Mouse (Mus musculus): Measurements from ENCODE around the gene Ankrd45.
"Not testable (repeated sequence)": the region's sequence is repeated elsewhere in the genome, so short reads cannot be mapped to it uniquely, and the experiment has no call there.

Gene Ankrd45

GRCm38 (mm10) chr1:161142531-161143159, at the start of gene Ankrd45:
Gene Ankrd45, plus strand, starts transcription at chr1:161142691.
- no peak for DNase-seq (ENCODE audit: low read depth in 1 of 2, low spot score in 2 of 2)

DNA sequence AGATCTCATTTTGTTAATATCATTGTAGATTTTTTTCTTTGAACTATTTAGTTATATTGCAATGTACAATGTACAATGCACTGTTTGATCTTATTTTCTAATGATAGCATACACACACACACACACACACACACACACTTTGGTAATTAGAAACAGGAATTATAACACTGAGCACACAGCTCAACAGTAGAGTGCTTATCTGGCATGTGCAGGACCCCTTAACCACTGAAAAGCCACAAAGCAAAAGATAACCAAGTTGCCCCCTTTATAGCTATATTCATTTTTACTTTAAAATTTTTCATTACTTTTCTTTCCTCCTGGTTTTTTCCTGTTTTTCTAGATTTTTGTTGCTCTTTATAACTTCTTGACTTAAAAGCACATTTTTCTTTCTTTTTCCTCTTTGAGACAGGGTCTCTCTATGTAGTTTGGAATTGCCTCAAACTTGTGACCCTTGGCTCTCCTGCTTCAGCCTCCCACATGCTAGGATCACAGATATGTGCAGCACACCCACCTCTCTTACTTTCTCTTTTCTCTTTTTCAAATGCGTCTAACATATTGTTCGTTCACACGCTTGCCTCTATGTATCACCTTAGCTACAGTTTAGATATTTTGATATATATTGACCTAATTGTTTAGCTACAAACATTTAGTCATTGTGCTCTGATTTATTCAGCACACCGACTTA, 42.6 kb upstream of the Ankrd45 start:
- no peak for DNase-seq (ENCODE audit: low read depth in 1 of 2, low spot score in 2 of 2)

- no peak for DNase-seq (ENCODE audit: low read depth in 1 of 2, low spot score in 2 of 2)
Observed at GRCm38 (mm10) chr1:161103842-161104241, 38.6 kb upstream of the Ankrd45 start.

DNA sequence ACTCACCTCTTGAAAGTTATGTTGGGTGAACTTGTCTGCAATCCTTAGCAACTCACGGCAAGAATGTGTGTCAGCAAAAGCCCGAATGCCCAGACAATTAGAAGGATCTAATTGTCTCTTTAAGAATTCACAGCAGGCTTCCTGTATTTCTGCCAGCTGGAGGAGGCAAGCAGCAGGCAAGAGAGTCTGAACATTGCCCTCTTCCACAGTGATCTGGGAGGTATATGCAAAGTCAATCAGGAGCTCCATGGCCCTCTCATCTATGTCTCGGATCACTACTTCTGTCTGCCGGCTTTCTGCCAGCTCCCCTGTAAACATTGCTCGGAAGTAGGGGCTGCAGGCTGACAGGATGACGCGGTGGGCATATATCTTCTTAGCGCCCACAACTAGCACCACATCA, 33.3 kb upstream of the Ankrd45 start:
- no peak for DNase-seq (ENCODE audit: low read depth in 1 of 2, low spot score in 2 of 2)

DNA sequence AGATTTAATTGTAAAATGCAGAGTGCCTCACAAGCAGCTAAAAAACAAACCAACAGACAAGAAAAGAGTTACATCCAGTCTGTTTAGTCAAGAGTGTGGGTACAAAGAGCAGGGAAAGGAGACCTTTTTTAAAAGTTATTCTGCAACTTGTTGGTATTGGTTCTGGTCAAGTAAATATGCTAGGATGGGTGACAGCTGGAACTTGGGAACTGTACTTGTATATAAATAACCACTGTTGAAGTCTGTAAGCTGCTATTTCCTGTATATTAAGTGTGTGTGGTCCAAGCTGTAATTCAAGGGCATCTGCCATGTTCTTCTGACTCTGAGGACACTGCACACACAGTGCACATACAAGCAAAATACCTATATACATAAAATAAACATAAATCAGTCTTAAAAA, 27.9 kb upstream of the Ankrd45 start:
- DNase-seq (ENCODE audit: low read depth in 1 of 2, low spot score in 2 of 2) = no peak

DNA sequence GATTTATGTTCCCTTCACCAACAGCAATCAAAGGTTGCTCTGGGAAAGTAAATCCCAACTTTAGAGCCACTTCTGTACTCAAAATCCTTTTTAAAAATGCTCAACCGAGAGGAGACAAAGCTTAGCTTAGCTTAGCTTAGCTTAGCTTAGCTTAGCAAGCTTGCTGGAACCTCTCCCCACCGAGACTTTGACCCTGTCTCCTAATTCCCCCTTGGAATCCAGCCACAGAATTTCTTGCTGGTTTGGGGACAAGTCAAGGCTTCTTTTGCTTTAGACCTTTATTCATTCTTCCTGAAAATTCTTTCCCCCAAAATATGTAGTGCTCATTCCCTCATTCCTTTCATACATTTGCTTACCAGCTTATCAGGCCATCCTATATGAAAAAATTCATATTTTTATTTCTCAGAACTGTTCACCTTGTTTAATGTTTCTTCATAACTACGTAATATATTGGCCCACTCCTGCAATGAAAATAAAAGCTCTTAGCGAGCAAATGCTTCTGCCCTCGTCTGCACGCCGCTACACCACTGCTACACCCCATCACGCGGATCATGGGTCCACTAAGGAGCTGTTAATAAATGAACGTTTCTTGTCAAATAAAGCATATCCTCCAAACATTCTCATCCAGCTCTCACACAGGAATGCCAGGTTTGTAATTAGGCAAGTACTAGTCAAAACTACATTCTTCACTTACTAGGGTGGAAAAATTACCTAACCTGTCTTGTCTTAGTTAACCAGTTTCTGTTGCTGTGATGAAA, 19.7 kb upstream of the Ankrd45 start:
- no peak for DNase-seq (ENCODE audit: low read depth in 1 of 2, low spot score in 2 of 2)

GRCm38 (mm10) chr1:161126461-161126860, 16.0 kb upstream of the Ankrd45 start:
- DNase-seq (ENCODE audit: low read depth in 1 of 2, low spot score in 2 of 2) = no peak

- DNase-seq (ENCODE audit: low read depth in 1 of 2, low spot score in 2 of 2) = peak; percentile 85 to 88
Observed at GRCm38 (mm10) chr1:161130726-161131664, 11.5 kb upstream of the Ankrd45 start, which contains the start of gene Klhl20. Gene Klhl20, minus strand, starts transcription at chr1:161131511.

DNA sequence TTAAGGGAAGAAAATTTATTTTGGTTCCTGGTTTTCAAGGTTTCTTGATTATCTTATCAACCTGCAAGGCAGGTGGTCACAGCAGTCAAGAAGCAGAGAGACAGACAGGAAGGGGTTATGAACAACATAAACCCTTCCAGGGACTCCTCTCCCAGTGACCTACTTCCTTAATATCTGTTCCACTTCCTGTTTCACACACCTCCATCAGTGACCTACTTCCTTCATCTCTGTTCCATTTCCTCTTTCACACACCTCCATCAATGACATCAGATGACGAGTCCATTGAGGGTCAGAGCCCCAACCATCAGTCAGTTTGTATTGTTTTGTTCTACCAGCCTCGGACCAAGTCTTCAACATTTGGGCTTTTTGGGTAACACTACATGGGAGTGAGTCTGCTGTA, 3.0 kb upstream of the Ankrd45 start:
- no peak for DNase-seq (ENCODE audit: low read depth in 1 of 2, low spot score in 2 of 2)

- DNase-seq (ENCODE audit: low read depth in 1 of 2, low spot score in 2 of 2) = no peak
Observed at GRCm38 (mm10) chr1:161140026-161140762, 2.3 kb upstream of the Ankrd45 start.

- DNase-seq (ENCODE audit: low read depth in 1 of 2, low spot score in 2 of 2) = no peak
Observed at GRCm38 (mm10) chr1:161143216-161143615, 725 bp downstream of the Ankrd45 start.

GRCm38 (mm10) chr1:161145611-161146010, 3.1 kb downstream of the Ankrd45 start:
- DNase-seq (ENCODE audit: low read depth in 1 of 2, low spot score in 2 of 2) = not testable (repeated sequence)

GRCm38 (mm10) chr1:161147888-161148287, 5.4 kb downstream of the Ankrd45 start:
- no peak for DNase-seq (ENCODE audit: low read depth in 1 of 2, low spot score in 2 of 2)

DNA sequence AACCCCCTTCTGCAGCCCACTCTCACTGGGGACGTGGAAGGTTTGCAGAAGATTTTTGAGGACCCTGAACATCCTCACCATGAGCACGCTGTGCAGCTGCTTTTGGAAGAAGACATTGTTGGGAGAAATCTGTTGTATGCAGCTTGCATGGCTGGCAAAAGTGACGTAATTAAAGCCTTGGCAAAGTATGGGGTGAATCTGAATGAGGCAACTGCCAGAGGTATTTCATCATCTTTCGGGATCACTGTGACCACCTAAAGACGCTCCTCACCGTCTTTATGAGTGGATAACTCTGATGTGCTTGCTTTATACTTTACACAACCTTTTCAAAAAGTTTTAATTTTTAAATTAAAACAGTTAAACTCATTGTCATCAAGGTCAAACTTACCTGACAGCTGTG, 8.6 kb downstream of the Ankrd45 start:
- no peak for DNase-seq (ENCODE audit: low read depth in 1 of 2, low spot score in 2 of 2)

- no peak for DNase-seq (ENCODE audit: low read depth in 1 of 2, low spot score in 2 of 2)
Observed at GRCm38 (mm10) chr1:161156546-161156945, 14.1 kb downstream of the Ankrd45 start.

DNA sequence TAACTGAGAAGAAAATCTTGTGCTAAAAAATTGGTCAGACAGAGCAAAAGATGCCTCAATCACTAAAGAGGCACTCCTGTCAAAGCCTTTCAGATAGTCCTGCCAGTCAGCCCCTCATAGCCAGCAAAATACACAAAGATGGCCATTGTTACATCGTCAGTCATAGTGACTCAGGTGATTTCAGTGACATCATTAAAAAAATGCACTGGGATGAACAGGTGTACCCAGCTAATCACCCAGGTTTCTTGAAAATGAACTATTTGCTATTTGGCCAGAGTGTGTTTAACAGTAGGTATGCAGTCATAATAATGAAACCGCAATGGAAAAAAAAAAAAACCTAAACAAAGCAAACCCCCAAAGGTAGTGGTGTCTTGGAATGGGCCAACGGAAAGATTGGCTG, 16.7 kb downstream of the Ankrd45 start, which contains the start of gene Tex50:
Tex50 (minus strand) TSS at position 101 of the 400 bp plus-strand sequence.
- no peak for DNase-seq (ENCODE audit: low read depth in 1 of 2, low spot score in 2 of 2)

DNA sequence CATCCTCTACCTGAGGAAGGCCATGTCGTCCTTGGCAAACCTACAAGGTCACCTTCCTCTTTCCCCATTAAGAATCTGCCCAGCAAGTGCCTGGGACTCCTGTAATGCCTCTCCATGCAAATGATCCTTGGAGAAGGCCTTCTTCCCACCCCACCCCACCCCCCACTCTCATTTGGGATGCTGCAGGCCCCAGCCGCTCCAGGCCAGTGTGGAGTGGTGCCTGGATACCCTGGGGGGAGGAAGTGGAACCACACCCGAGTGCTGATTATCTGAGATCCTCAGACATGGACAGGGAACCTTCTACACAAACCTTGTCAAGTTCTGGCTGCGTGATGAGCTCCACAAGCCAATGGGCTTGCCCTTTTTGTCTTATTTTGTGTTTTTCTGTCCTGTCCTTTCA, 17.8 kb downstream of the Ankrd45 start:
- DNase-seq (ENCODE audit: low read depth in 1 of 2, low spot score in 2 of 2) = no peak

GRCm38 (mm10) chr1:161170651-161171050, 28.2 kb downstream of the Ankrd45 start:
- DNase-seq (ENCODE audit: low read depth in 1 of 2, low spot score in 2 of 2) = peak in 1 of 2 experiments; percentile 41

- DNase-seq (ENCODE audit: low read depth in 1 of 2, low spot score in 2 of 2) = peak in 1 of 2 experiments; percentile 47
Observed at GRCm38 (mm10) chr1:161180674-161181073, 38.2 kb downstream of the Ankrd45 start.

- DNase-seq (ENCODE audit: low read depth in 1 of 2, low spot score in 2 of 2) = no peak
Observed at GRCm38 (mm10) chr1:161182386-161182785, 39.9 kb downstream of the Ankrd45 start.

Measured in monocyte, adult 2 months (primary cell).